Mouse (Mus musculus) cerebellum, adult (tissue): ENCODE results near the gene Pkn3.
"Not testable (repeated sequence)": the region's sequence is repeated elsewhere in the genome, so short reads cannot be mapped to it uniquely, and the experiment has no call there.

Source experiments
- ATAC-seq: cut with Nextera tagmentation; 2 replicates; pipeline ENCODE4 v1.9.2; 2017; ENCODE audit warnings: mild to moderate bottlenecking, moderate library complexity, mixed read lengths; ENCODE audit not compliant: insufficient number of reproducible peaks, low FRiP score, low TSS enrichment

Gene Pkn3

DNA sequence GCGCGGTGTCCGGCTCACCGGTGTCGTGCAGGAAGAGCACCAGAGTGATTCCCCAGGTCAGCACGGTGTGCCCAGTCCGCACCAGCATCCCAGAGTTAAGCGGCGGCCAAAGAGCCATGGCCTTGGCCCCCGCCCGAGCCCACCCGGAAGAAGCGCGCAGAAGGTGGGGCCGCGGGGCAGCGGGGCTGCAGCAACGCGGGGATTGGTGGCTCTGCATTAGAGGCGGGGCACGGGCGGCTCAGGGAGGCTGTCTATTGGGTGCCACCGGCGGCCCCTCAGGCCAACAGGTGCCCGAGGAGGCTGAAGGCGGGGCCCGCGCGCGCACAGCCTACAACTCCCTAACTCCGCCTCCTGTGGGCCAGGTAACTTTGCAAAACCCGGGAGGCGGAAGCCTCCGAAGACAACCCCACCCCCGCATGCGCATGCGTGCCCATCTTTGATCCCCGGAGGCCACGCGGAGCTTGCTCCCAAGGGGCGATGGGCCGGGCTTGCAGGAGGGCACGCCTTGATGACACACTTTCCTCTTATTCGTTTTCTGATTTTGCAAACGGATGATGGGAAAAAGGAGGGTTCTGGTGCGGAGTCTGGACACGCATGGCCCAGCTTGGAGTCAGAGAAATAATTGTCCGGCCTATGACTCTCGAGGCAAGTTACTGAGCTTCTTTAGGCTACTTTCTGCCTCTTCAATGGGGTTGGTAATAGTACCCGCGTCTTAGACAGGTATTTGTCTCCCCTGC is 16.2 kb downstream of the Pkn3 start, which contains the start of gene Zdhhc12:
Gene Zdhhc12 (minus strand): TSS at position 178 of the 737 bp plus-strand sequence.
- ATAC-seq: peak; percentile 88

DNA sequence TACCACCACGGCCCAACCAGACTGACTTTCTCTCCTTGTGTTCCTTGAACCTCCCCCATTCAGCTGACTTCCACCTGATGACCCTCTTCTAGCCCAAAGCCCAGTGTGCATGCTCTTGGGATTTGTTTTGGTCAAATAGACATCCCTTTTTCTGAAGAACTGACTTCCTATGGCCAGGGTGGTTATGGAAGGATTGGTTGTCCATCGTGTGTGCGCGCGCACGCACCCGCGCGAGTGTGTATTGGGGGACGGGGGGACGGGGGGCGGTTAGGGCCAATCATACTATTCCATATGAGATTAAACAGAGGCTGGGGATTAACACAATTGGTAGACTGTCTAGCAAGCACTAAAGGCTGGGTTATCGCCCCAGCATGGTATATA is 16.7 kb downstream of the Pkn3 start:
- ATAC-seq: no peak

DNA sequence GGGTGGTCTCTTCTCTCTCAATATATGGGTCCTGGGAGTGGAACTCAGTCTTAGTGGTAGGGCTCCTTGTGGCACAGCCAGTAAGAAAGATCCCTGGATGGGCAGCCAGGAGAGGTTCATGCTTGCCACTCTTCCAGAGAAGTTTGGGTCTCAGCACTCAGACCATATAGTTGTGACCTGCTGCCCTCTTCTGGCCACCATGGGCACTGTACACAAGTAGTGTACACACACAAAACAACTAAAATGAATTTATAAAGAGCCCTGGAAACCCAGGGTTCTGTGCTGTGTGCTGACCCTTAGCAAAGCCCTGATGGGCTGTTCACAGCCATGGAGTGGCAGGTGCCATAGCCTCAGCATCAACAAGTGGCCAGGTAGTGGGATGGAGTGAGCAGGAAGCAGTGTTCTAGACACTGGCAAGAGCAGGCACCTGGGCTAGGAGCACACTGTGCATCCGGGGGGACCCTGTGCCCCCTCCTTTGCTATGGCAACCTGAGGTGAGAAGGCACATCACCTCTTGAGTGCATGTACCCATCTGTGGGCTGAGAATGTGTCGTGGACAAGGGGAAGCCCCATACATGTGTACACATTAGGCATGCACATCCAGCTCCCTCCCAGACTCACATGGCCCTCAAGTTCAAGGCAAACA is 18.5 kb downstream of the Pkn3 start:
- ATAC-seq: no peak

DNA sequence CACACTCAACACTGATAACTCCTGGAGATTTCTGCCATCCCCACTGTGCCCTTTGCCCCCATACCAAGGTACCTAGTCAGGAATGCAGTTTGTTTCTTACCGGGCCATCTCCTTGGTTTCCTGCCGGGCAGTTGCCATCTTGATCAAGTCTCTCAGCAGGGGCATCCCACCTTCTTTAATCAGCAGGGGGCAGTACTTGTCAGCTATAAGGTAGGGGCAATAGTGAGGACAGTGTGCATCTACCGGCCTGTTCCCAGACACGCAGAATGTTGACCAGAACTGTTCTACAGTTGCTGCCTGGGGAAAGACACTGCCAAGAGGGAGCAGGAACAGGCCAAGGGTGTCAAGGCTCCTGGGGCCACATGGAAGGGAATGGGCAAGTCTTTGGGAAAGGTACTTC is 22.7 kb downstream of the Pkn3 start:
- ATAC-seq: no peak

- no peak for ATAC-seq
Measured at GRCm38 (mm10) chr2:30106364-30106763, 28.9 kb downstream of the Pkn3 start.

DNA sequence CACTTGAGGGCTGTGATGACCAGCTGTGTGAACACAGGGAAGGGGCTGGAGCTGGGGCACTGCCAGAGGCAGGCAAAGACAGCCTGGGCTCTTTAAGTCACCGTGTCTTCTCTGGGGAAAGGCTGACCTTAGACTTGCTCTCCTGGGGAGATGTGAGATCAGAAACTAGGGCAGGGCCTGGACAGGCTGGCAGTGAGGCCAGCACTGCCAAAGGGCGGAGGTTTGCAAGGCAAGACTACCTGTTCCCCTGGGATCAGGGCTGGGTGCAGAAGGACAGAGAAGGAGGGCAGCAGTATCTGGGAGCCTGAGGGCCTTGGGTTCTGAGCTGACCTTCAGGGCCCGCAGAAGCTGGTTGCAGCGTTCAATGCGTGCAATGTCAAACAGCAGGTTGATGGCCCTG is 30.2 kb downstream of the Pkn3 start:
- no peak for ATAC-seq

DNA sequence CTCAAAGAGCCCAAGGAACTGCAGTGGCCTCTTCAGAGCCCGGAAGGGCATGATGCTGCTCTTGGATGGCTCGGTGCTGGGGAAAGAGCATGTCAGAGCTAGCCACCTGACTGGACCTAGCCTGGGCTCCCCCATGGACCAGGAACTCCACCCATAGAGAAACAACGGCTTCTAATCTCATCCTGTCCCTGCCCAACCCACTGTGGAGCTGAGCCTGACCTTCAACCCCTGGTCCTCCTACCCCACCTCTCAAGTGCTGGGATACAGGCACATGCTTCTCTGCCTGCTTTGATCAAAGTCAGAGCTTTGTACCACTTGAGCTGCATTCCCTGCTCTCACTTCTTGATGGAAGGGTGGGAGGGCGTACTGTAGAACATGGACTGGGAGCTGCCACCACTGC is 30.8 kb downstream of the Pkn3 start:
- ATAC-seq: no peak

GRCm38 (mm10) chr2:30111500-30111899 is 34.0 kb downstream of the Pkn3 start:
- ATAC-seq: no peak

- no peak for ATAC-seq
Measured at GRCm38 (mm10) chr2:30112564-30112963, 35.1 kb downstream of the Pkn3 start.

- ATAC-seq: no peak
Measured at GRCm38 (mm10) chr2:30119641-30120051, 42.2 kb downstream of the Pkn3 start.

GRCm38 (mm10) chr2:30120269-30120668 is 42.8 kb downstream of the Pkn3 start:
- ATAC-seq: no peak

DNA sequence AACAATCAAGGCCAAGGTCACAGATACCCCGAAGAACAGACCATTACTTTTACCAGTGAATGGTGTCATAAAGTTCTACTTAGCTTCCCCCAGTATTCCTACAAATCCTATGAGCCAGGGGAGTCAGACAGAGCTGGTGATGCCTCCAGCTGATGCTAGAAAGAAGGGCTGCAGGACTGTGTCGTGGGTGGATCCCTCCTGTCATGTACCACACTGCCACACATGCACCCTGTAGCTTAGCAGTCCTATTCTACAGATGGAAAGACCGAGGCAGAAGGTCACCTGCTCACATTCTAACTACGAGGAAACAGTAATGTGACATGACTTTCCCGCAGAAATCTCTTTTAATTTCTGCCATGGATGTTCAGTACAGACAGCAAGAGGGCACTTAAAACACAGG is 45.3 kb downstream of the Pkn3 start:
- ATAC-seq: no peak

DNA sequence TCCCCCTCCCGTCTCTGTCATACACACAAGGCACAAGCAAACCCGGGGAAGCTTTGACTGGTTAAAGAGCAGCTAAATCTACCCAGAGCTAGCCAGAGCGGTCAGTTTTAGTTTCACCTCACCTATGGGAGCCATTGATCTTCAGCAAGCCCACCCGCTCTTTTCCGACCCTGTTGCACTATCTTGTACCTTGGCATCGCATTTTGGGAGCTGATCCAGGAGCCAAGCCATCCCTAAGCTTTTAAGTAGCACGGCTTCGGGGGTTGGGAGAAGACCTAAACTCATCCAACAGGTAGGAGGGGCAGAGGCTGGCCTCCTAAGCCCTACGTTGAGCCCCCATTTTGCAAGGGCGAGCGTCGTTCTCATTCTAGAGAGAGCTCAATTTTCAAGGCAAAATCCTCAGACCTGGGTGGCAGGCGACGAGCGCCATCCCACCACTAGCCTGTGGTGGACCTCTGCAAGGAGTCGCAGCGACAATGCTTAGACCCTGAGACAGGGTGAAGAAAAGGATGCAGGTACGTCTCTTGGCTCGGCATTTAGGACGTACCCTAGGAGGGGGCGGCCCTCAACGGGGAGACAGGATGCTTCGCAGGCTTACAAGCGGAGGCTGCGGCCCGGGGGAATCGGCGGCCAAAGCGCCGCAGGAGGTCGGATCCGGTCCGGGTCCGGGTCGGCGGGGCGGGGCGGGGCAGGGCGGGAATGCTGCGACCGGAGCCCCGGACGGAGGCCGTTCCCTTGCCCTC is 46.4 kb downstream of the Pkn3 start:
- ATAC-seq: peak; percentile 45; the same call in 1 of the 2 replicates

GRCm38 (mm10) chr2:30124472-30125274 is 47.2 kb downstream of the Pkn3 start, which contains the start of gene Zer1:
Gene Zer1 (minus strand): TSS chr2:30124585.
- ATAC-seq: peak; percentile 92

DNA sequence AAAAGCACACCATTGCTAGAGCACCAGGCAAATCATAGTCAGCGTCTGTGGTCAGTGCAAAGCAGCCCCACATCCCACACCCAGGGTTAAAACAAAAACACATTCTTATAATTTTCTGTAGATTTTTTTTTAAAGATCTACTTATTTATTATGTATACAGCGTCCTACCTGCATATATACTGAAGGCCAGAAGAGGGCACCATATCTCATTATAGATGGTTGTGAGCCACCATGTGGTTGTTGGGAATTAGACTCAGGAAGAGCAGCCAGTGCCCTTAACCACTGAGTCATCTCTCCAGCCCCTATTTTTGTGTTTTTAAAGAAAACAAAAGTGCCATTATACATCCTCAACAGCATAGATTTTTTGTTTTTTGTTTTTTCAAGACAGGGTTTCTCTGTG is 51.3 kb downstream of the Pkn3 start:
- no peak for ATAC-seq

DNA sequence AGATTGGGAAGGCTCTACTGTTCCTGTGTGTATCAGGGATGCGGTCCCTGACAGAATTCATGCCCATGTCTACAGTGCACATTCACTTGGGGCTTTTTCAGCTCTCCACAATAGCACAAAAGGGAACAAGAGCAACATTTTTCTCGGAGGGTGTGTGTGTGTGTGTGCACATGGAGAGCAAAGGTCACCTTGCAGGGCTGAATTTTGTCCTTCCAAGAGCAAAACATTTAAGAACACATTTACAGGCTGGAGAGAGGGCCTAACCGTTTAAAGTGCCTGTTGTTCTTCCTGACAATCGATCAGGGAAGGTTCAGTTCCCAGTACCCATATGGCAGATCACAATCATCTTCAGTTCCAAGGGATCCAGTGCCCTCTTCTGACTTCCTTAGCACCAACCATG is 52.7 kb downstream of the Pkn3 start:
- no peak for ATAC-seq

GRCm38 (mm10) chr2:30131240-30131639 is 53.8 kb downstream of the Pkn3 start:
- not testable (repeated sequence) for ATAC-seq

DNA sequence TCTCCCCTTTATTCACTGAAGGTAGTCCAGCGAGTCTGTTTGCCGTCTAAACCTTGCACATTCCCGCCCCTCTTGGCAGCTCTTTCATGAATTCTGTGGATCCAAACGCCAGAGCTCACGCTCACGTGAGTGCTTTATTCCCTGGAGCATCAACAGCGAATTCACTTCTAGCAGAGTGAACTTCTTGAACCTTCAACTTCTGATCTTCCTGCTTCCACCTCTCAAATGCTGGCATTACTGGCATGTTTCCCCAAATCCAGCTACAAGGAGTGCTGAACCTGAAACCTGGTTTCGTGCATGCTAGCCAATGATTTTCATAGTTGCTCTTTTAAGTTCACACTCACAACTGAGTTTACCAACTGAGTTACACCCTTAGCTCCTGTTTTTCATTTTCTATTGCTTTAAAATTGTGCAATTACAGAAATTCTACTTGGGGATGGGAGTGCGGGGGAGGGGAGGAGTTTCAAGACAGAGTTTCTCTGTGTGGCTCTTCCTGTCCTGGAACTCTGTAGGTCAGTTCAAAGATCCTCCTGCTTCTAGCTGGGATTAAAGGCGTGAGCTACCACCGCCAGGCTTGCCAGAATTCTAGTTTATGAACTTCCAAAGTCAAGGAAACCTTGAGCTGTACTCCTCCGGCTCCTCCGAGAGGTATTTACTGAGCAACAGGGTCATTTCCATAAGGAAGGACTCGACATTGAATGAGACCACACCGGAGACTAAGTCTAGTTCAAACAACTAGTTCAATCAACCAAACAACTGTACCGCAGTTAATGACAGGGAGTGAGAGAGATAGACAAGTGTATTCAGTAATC is 55.5 kb downstream of the Pkn3 start:
- ATAC-seq: no peak

- peak; percentile 89 for ATAC-seq
Measured at GRCm38 (mm10) chr2:30133613-30134377, 56.3 kb downstream of the Pkn3 start, which contains the start of gene Tbc1d13. Gene Tbc1d13 (plus strand): TSS chr2:30133746.
